Mouse (Mus musculus) midbrain, embryonic 15.5 days (tissue): ENCODE results near the gene Hecw1. TPM values are rescaled to one million over a fixed set of nuclear protein-coding genes. Genes with fewer than 3 reads are reported as not detected.

Source experiments
- ATAC-seq: fragments of 200-750 bp; cut with Nextera tagmentation; replicated peaks from 2 replicates; pipeline ENCODE4 v1.8.0; 2017; ENCODE audit warnings: moderate TSS enrichment
- H3K27ac ChIP-seq: fragments of 300-500 bp; sonication (generic); 2 replicates; pipeline ENCODE4 v1.5.1; 2015; ENCODE audit warnings: mild to moderate bottlenecking, inconsistent platforms
- H3K27me3 ChIP-seq: fragments of 300-500 bp; sonication (generic); replicated peaks from 2 replicates; pipeline ENCODE4 v1.6.1; 2015; ENCODE audit warnings: inconsistent platforms
- H3K36me3 ChIP-seq: fragments of 300-500 bp; sonication (generic); replicated peaks from 2 replicates; pipeline ENCODE4 v1.6.1; 2015; ENCODE audit warnings: inconsistent platforms
- H3K4me1 ChIP-seq: fragments of 300-500 bp; sonication (generic); 2 replicates; pipeline ENCODE4 v1.6.1; 2015; ENCODE audit warnings: inconsistent platforms
- H3K4me2 ChIP-seq: fragments of 300-500 bp; sonication (generic); 2 replicates; pipeline ENCODE4 v1.6.1; 2015; ENCODE audit warnings: inconsistent platforms, mild to moderate bottlenecking, moderate library complexity
- H3K4me3 ChIP-seq: fragments of 300-500 bp; sonication (generic); 2 replicates; pipeline ENCODE4 v1.5.1; 2015; ENCODE audit warnings: mild to moderate bottlenecking, inconsistent platforms
- H3K9ac ChIP-seq: fragments of 300-500 bp; sonication (generic); 2 replicates; pipeline ENCODE4 v1.6.1; 2015; ENCODE audit warnings: mild to moderate bottlenecking, inconsistent platforms
- H3K9me3 ChIP-seq: fragments of 300-500 bp; sonication (generic); 2 replicates; pipeline ENCODE4 v1.6.1; 2016; ENCODE audit warnings: inconsistent platforms
- WGBS: fragments of 180-500 bp; shearing (Covaris S2); methylation state at CpG from one replicate; pipeline ENCODE4 v1.1.7; 2015; ENCODE audit warnings: mixed read lengths; 5-methylcytosine and 5-hydroxymethylcytosine counted together
- polyA plus RNA-seq: library from polyadenylated mRNA; unstranded; fragments of >200 nt; fragmentation: Nextera tagmentation; extraction: Ambion mirVana; gene quantifications from 2 replicates; pipeline ENCODE4 v1.2.1, GENCODE M21; 2015

Hecw1 gene
- polyA plus RNA-seq, 1 experiment from 2014 or later = 50.7 TPM

- no peak for ATAC-seq
- WGBS = 82% methylated on average over 2 of the region's 2 CpGs
- no peaks in the 10 kb centered on the region for H3K9me3 ChIP-seq
These were observed 26.1 kb downstream of the Hecw1 start for GRCm38 (mm10) chr13:14496954-14497353.

GRCm38 (mm10) chr13:14487812-14488211, 35.2 kb downstream of the Hecw1 start:
- Histone ChIP-seq H3K4me3 (no peak overlapping the region), H3K36me3 (no peaks in the 10 kb centered on the region), H3K4me2 (no peak overlapping the region), H3K27me3 (no peaks in the 10 kb centered on the region), H3K4me1 (no peaks in the 10 kb centered on the region), H3K9ac (no peak overlapping the region), H3K9me3 (no peaks in the 10 kb centered on the region), H3K27ac (no peak overlapping the region)
- WGBS = 65% methylated on average over 2 of the region's 2 CpGs
- ATAC-seq = 0 out of 2 replicates have a peak, but pooled peaks have one; percentile 46

More at GRCm38 (mm10) chr13:14496954-14497353, 26.1 kb downstream of the Hecw1 start:
- Histone ChIP-seq H3K9ac (no peak overlapping the region), H3K27me3 (no peaks in the 10 kb centered on the region), H3K36me3 (no peaks in the 10 kb centered on the region), H3K27ac (no peak overlapping the region), H3K4me3 (no peak overlapping the region), H3K4me1 (no peaks in the 10 kb centered on the region), H3K4me2 (no peak overlapping the region)

- no peaks in the 10 kb centered on the region for H3K36me3 ChIP-seq
- no peak overlapping the region for H3K27ac ChIP-seq
- WGBS = 97% methylated on average over 1 of the region's 1 CpGs
- H3K4me1 ChIP-seq = no peaks in the 10 kb centered on the region
- no peaks in the 10 kb centered on the region for H3K27me3 ChIP-seq
- H3K9me3 ChIP-seq = no peaks in the 10 kb centered on the region
- H3K4me3 ChIP-seq = no peak overlapping the region
- no peak overlapping the region for H3K4me2 ChIP-seq
- no peak overlapping the region for H3K9ac ChIP-seq
- peak; percentile 59 for ATAC-seq
These were observed 51.9 kb downstream of the Hecw1 start for GRCm38 (mm10) chr13:14471121-14471520.

GRCm38 (mm10) chr13:14467517-14467916, 55.5 kb downstream of the Hecw1 start:
- Histone ChIP-seq H3K9me3 (no peaks in the 10 kb centered on the region), H3K4me1 (no peaks in the 10 kb centered on the region), H3K9ac (no peak overlapping the region), H3K27ac (no peak overlapping the region), H3K4me3 (no peak overlapping the region), H3K4me2 (no peak overlapping the region), H3K27me3 (no peaks in the 10 kb centered on the region), H3K36me3 (no peaks in the 10 kb centered on the region)
- ATAC-seq = no peak; the same call in 1 of the 2 replicates
- 84% methylated on average over 3 of the region's 3 CpGs for WGBS

GRCm38 (mm10) chr13:14461036-14461435, 62.0 kb downstream of the Hecw1 start:
- no peaks in the 10 kb centered on the region for H3K27me3 ChIP-seq
- no peaks in the 10 kb centered on the region for H3K9me3 ChIP-seq
- H3K4me1 ChIP-seq = no peaks in the 10 kb centered on the region
- no peak for ATAC-seq
- H3K9ac ChIP-seq = no peak overlapping the region
- no peak overlapping the region for H3K27ac ChIP-seq
- no peak overlapping the region for H3K4me2 ChIP-seq
- 83% methylated on average over 5 of the region's 5 CpGs for WGBS
- no peak overlapping the region for H3K4me3 ChIP-seq
- H3K36me3 ChIP-seq = no peaks in the 10 kb centered on the region

GRCm38 (mm10) chr13:14457043-14457442, 66.0 kb downstream of the Hecw1 start:
- no peaks in the 10 kb centered on the region for H3K4me1 ChIP-seq
- ATAC-seq = no peak
- H3K9me3 ChIP-seq = no peaks in the 10 kb centered on the region
- H3K36me3 ChIP-seq = 0 out of 2 replicates have a peak, but pooled peaks cover 4% of the 10 kb centered on the region
- H3K27me3 ChIP-seq = no peaks in the 10 kb centered on the region
- H3K9ac ChIP-seq = no peak overlapping the region
- no peak overlapping the region for H3K4me3 ChIP-seq
- 89% methylated on average over 2 of the region's 2 CpGs for WGBS
- H3K27ac ChIP-seq = no peak overlapping the region
- no peak overlapping the region for H3K4me2 ChIP-seq

- no peaks in the 10 kb centered on the region for H3K4me1 ChIP-seq
- H3K9ac ChIP-seq = no peak overlapping the region
- H3K4me2 ChIP-seq = no peak overlapping the region
- no peaks in the 10 kb centered on the region for H3K36me3 ChIP-seq
- no peaks in the 10 kb centered on the region for H3K9me3 ChIP-seq
- H3K27me3 ChIP-seq = no peaks in the 10 kb centered on the region
- H3K27ac ChIP-seq = no peak overlapping the region
- ATAC-seq = no peak
- no peak overlapping the region for H3K4me3 ChIP-seq
These were observed 83.5 kb downstream of the Hecw1 start for GRCm38 (mm10) chr13:14439540-14439939.

GRCm38 (mm10) chr13:14428845-14429553, 94.0 kb downstream of the Hecw1 start:
- Histone ChIP-seq H3K9ac (no peak overlapping the region), H3K36me3 (no peaks in the 10 kb centered on the region), H3K4me3 (no peak overlapping the region), H3K4me2 (no peak overlapping the region), H3K27me3 (no peaks in the 10 kb centered on the region), H3K27ac (no peak overlapping the region), H3K4me1 (no peaks in the 10 kb centered on the region), H3K9me3 (no peaks in the 10 kb centered on the region)
- no peak for ATAC-seq
- WGBS = 92% methylated on average over 6 of the region's 6 CpGs

GRCm38 (mm10) chr13:14424836-14425235, 98.2 kb downstream of the Hecw1 start:
- H3K9ac ChIP-seq = no peak overlapping the region
- no peaks in the 10 kb centered on the region for H3K27me3 ChIP-seq
- no peaks in the 10 kb centered on the region for H3K9me3 ChIP-seq
- ATAC-seq = no peak
- no peak overlapping the region for H3K27ac ChIP-seq
- WGBS = 82% methylated on average over 2 of the region's 2 CpGs
- no peaks in the 10 kb centered on the region for H3K36me3 ChIP-seq
- no peaks in the 10 kb centered on the region for H3K4me1 ChIP-seq
- H3K4me2 ChIP-seq = no peak overlapping the region
- no peak overlapping the region for H3K4me3 ChIP-seq

GRCm38 (mm10) chr13:14413405-14413804, 109.6 kb downstream of the Hecw1 start:
- 0 out of 2 replicates have a peak, but pooled peaks cover 6% of the 10 kb centered on the region for H3K36me3 ChIP-seq
- no peaks in the 10 kb centered on the region for H3K27me3 ChIP-seq
- H3K4me3 ChIP-seq = no peak overlapping the region
- ATAC-seq = no peak
- H3K4me2 ChIP-seq = no peak overlapping the region
- no peak overlapping the region for H3K27ac ChIP-seq
- 80% methylated on average over 1 of the region's 1 CpGs for WGBS
- no peak overlapping the region for H3K9ac ChIP-seq
- no peaks in the 10 kb centered on the region for H3K4me1 ChIP-seq
- H3K9me3 ChIP-seq = no peaks in the 10 kb centered on the region

- Histone ChIP-seq H3K27ac (no peak overlapping the region), H3K4me2 (no peak overlapping the region), H3K9me3 (no peaks in the 10 kb centered on the region), H3K4me3 (no peak overlapping the region), H3K9ac (no peak overlapping the region), H3K27me3 (no peaks in the 10 kb centered on the region), H3K36me3 (0 out of 2 replicates have a peak, but pooled peaks cover 6% of the 10 kb centered on the region), H3K4me1 (no peaks in the 10 kb centered on the region)
- ATAC-seq = no peak
These were observed 148.6 kb downstream of the Hecw1 start for GRCm38 (mm10) chr13:14374470-14374869.

GRCm38 (mm10) chr13:14365546-14365945, 157.5 kb downstream of the Hecw1 start:
- no peaks in the 10 kb centered on the region for H3K27me3 ChIP-seq
- no peak overlapping the region for H3K4me2 ChIP-seq
- H3K4me1 ChIP-seq = no peaks in the 10 kb centered on the region
- H3K27ac ChIP-seq = no peak overlapping the region
- H3K9ac ChIP-seq = no peak overlapping the region
- H3K4me3 ChIP-seq = no peak overlapping the region
- 88% methylated on average over 3 of the region's 3 CpGs for WGBS
- peaks cover 8% of the 10 kb centered on the region; the same call in 1 of the 2 replicates for H3K36me3 ChIP-seq
- ATAC-seq = 0 out of 2 replicates have a peak, but pooled peaks have one; percentile 24
- no peaks in the 10 kb centered on the region for H3K9me3 ChIP-seq

- no peaks in the 10 kb centered on the region for H3K4me1 ChIP-seq
- no peak for ATAC-seq
- no peak overlapping the region for H3K4me2 ChIP-seq
- H3K27ac ChIP-seq = no peak overlapping the region
- 100% methylated on average over 1 of the region's 1 CpGs for WGBS
- H3K27me3 ChIP-seq = no peaks in the 10 kb centered on the region
- no peak overlapping the region for H3K9ac ChIP-seq
- no peaks in the 10 kb centered on the region for H3K9me3 ChIP-seq
- H3K36me3 ChIP-seq = peaks cover 1% of the 10 kb centered on the region; the same call in 1 of the 2 replicates
- no peak overlapping the region for H3K4me3 ChIP-seq
These were observed 195.8 kb downstream of the Hecw1 start for GRCm38 (mm10) chr13:14327252-14327651.
